In genomic region chr14:21101562-21101961, GRCm38 (mm10) we compare ENCODE assay signal across 10 mouse cellular contexts. TPM values are rescaled to one million over a fixed set of nuclear protein-coding genes. Genes with fewer than 3 reads are reported as not detected.
DNase-seq lines count a peak whose midpoint lies in the region; ATAC-seq lines count a peak whose summit lies in the region.
"Had no signal": no experiment of that assay in that cellular context is flagged by ENCODE, and none has a peak within 500 bp of the region (broad histone marks: within the 10 kb centered on the region; RNA-seq: fewer than 3 reads in every experiment).

No protein-coding gene starts in this region.

- peak; percentile 56 for ATAC-seq in CD4-positive, CD25-positive, alpha-beta regulatory T cell, adult 4 months
- no peak for ATAC-seq in heart, embryonic 11.5 days (replicated peaks; ENCODE audit: insufficient number of reproducible peaks, low FRiP score, low TSS enrichment)
- no peak for ATAC-seq in liver, embryonic 16.5 days (ENCODE audit: low read depth)

- no peak overlapping the region for H3K9ac ChIP-seq in heart, embryonic 11.5 days (ENCODE audit: low read depth, low read length)
- peak overlapping the region; percentile 1; the same call in 1 of the 2 replicates for H3K9ac ChIP-seq in liver, embryonic 16.5 days (ENCODE audit: low read depth, low read length)
- H3K9ac ChIP-seq: neural tube, embryonic 12.5 days had no signal

- peaks cover 21% of the 10 kb centered on the region for H3K4me1 ChIP-seq in heart, embryonic 11.5 days (ENCODE audit: control insufficient read depth, insufficient read depth, low read length)
- peaks cover 14% of the 10 kb centered on the region for H3K4me1 ChIP-seq in liver, embryonic 16.5 days (ENCODE audit: control insufficient read depth, low read depth, low read length)
- H3K4me1 ChIP-seq: neural tube, embryonic 12.5 days had no signal

- no peaks in the 10 kb centered on the region for H3K27me3 ChIP-seq in heart, embryonic 11.5 days (ENCODE audit: control insufficient read depth, insufficient read depth, low read length)
- H3K27me3 ChIP-seq in liver, embryonic 16.5 days (ENCODE audit: control insufficient read depth, insufficient read depth, low read depth, low read length): no peaks in the 10 kb centered on the region
- H3K27me3 ChIP-seq: neural tube, embryonic 12.5 days had no signal

- no peak overlapping the region for H3K4me3 ChIP-seq in heart, embryonic 11.5 days (ENCODE audit: low read depth, low read length)
- no peak overlapping the region for H3K4me3 ChIP-seq in liver, embryonic 16.5 days (ENCODE audit: low read depth, low read length)
- H3K4me3 ChIP-seq: neural tube, embryonic 12.5 days had no signal

- DNase-seq in heart, adult 11 months: peak; percentile 95
- DNase-seq in heart, adult 8-10 months (ENCODE audit: low spot score): no peak
- no peak for DNase-seq in ovary, postnatal 14 days (ENCODE audit: low spot score)
- no peak for DNase-seq in urinary bladder, postnatal 4 days (ENCODE audit: low spot score in 2 of 2)
- DNase-seq in spleen, postnatal 4 days (ENCODE audit: low spot score in 2 of 2): no peak
- DNase-seq: cerebellum, adult 11 months had no signal

- H3K27ac ChIP-seq in heart, embryonic 11.5 days (ENCODE audit: low read depth, low read length): 0 out of 2 replicates have a peak overlapping the region, but pooled peaks have one; percentile 4
- H3K27ac ChIP-seq in liver, embryonic 16.5 days (ENCODE audit: low read length): peak overlapping the region; percentile 53
- H3K27ac ChIP-seq: neural tube, embryonic 12.5 days had no signal

- no peak overlapping the region for H3K4me2 ChIP-seq in heart, embryonic 11.5 days
- no peak overlapping the region for H3K4me2 ChIP-seq in liver, embryonic 16.5 days (ENCODE audit: low read depth, low read length)
- H3K4me2 ChIP-seq: neural tube, embryonic 12.5 days had no signal

- WGBS in heart, embryonic 11.5 days (ENCODE audit: insufficient replicate concordance): 30% methylated on average over 7 of the region's 7 CpGs
- WGBS in liver, embryonic 16.5 days (ENCODE audit: insufficient replicate concordance): 21% methylated on average over 7 of the region's 7 CpGs

- no peaks in the 10 kb centered on the region for H3K36me3 ChIP-seq in heart, embryonic 11.5 days (ENCODE audit: control insufficient read depth, insufficient read depth, low read length)
- H3K36me3 ChIP-seq in liver, embryonic 16.5 days (ENCODE audit: control insufficient read depth, insufficient read depth): no peaks in the 10 kb centered on the region; the same call in 1 of the 2 replicates
- H3K36me3 ChIP-seq: neural tube, embryonic 12.5 days had no signal

- H3K9me3 ChIP-seq in heart, embryonic 11.5 days (replicated peaks; ENCODE audit: control insufficient read depth, low read length): no peaks in the 10 kb centered on the region
- H3K9me3 ChIP-seq in liver, embryonic 16.5 days (replicated peaks; ENCODE audit: control insufficient read depth, low read length): no peaks in the 10 kb centered on the region
- H3K9me3 ChIP-seq: neural tube, embryonic 12.5 days had no signal

RNA-seq across cellular contexts. Expression of gene Adk, which starts 49.2 kb away (rescaled TPM):
- total RNA-seq in heart, adult 8-10 months (2022): 100 to 1,000 TPM; 233 to 260 (median 250) TPM
- 100 to 1,000 TPM; 117 to 132 TPM for polyA plus RNA-seq in CD4-positive, CD25-positive, alpha-beta regulatory T cell, adult 4 months (2017; shearing (Covaris generic))
- 261 and 271 TPM in 2 replicates for polyA plus RNA-seq in heart, embryonic 11.5 days (2014; fragmentation: Nextera tagmentation; extraction: Ambion mirVana)
- polyA plus RNA-seq in liver, embryonic 16.5 days (2015; fragmentation: Nextera tagmentation; extraction: Ambion mirVana): 224 and 254 TPM in 2 replicates

RNA-seq across cellular contexts. Expression of gene Ap3m1, which starts 49.3 kb away (rescaled TPM):
- 10 to 100 TPM; 50.5 to 59.8 (median 57.0) TPM for total RNA-seq in heart, adult 8-10 months (2022)
- polyA plus RNA-seq in CD4-positive, CD25-positive, alpha-beta regulatory T cell, adult 4 months (2017; shearing (Covaris generic)): 10 to 100 TPM; 63.6 to 75.8 TPM
- 84.6 and 98.0 TPM in 2 replicates for polyA plus RNA-seq in heart, embryonic 11.5 days (2014; fragmentation: Nextera tagmentation; extraction: Ambion mirVana)
- 31.6 and 33.4 TPM in 2 replicates for polyA plus RNA-seq in liver, embryonic 16.5 days (2015; fragmentation: Nextera tagmentation; extraction: Ambion mirVana)
